Mouse (Mus musculus): ENCODE results near the gene Gm15319.
"Not testable (repeated sequence)": the region's sequence is repeated elsewhere in the genome, so short reads cannot be mapped to it uniquely, and the experiment has no call there.

DNA sequence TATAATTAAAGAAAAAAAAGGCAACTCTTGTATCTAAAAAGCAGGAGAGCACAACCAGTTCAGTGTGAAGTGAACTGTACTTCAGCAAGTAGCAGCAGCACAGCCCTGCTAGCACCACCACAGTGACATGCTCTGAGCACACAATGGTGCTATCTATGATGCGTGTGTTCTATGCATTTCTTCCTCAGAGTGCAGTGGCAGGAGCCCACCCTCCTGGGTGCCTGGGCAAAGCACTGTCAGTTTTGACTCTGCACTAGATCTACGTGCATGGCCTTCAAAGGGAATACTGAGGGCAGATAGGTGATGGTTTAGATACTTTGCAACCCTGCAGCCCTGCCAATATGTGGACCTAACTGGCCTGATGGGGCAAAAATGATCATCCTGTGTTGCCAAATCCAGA is at the start of gene Gm15319:
- not testable (repeated sequence) for TF ChIP-seq CTCF (conservative IDR thresholded peaks at IDR 0.05; ENCODE audit: insufficient read depth, insufficient read length, low read depth, low read length); POLR2A (IDR thresholded peaks at IDR 0.05; ENCODE audit: low read depth, low read length)
